Mouse (Mus musculus) monocyte, adult 59 days (primary cell): ENCODE results near the gene A030005L19Rik. TPM values are rescaled to one million over a fixed set of nuclear protein-coding genes. Genes with fewer than 3 reads are reported as not detected.

ENCODE experiments used
- total RNA-seq, 2 experiments: library from RNA; stranded (reverse); gene quantifications; one replicate each; pipeline ENCODE4 v1.2.4; 2023

Gene A030005L19Rik
- total RNA-seq = under 1 TPM in 1 of 2 experiments, not detected in 1; 0.63 TPM

GRCm38 (mm10) chr1:82913025-82913424 lies at the start of gene A030005L19Rik:
Gene A030005L19Rik (plus strand): TSS chr1:82913325.

GRCm38 (mm10) chr1:82924650-82925049 lies 11.5 kb downstream of the A030005L19Rik start, which contains the start of gene A030014E15Rik:
Gene A030014E15Rik (plus strand): TSS chr1:82924917.

GRCm38 (mm10) chr1:82931326-82931725 lies 18.2 kb downstream of the A030005L19Rik start, which contains the start of gene Gm6217:
Gene Gm6217 (minus strand): TSS chr1:82931399.

GRCm38 (mm10) chr1:82943295-82943694 lies 30.2 kb downstream of the A030005L19Rik start, which contains the start of gene A030003K21Rik:
Gene A030003K21Rik (minus strand): TSS chr1:82943388.

GRCm38 (mm10) chr1:82955913-82956312 lies 42.8 kb downstream of the A030005L19Rik start, which contains the start of gene Gm7544:
Gene Gm7544 (minus strand): TSS chr1:82956013.

GRCm38 (mm10) chr1:82959870-82960385 lies 46.8 kb downstream of the A030005L19Rik start, which contains the start of gene Gm47955:
Gene Gm47955 (plus strand): TSS chr1:82960286.

Other genes starting within 250 kb of the A030005L19Rik start
- gene Mff, start 188.4 kb upstream of the A030005L19Rik start, total RNA-seq = 10 to 100 TPM; 87.2 to 99.4 TPM
- gene Tm4sf20, start 144.9 kb upstream of the A030005L19Rik start, total RNA-seq = not detected
- not detected for gene Gm47791, start 142.1 kb upstream of the A030005L19Rik start, total RNA-seq
- gene Agfg1, start 73.8 kb upstream of the A030005L19Rik start, total RNA-seq = 10 to 100 TPM; 50.7 to 57.1 TPM
- not detected for gene A030014E15Rik, start 11.6 kb downstream of the A030005L19Rik start, total RNA-seq
- not detected for gene Gm6217, start 18.1 kb downstream of the A030005L19Rik start, total RNA-seq
- not detected for gene A030003K21Rik, start 30.1 kb downstream of the A030005L19Rik start, total RNA-seq
- gene Gm7544, start 42.7 kb downstream of the A030005L19Rik start, total RNA-seq = not detected
- not detected for gene Gm47955, start 47.0 kb downstream of the A030005L19Rik start, total RNA-seq
- not detected for gene Gm47959, start 87.2 kb downstream of the A030005L19Rik start, total RNA-seq
- gene Slc19a3, start 125.1 kb downstream of the A030005L19Rik start, total RNA-seq = not detected
- not detected for gene Krtap28-10, start 129.2 kb downstream of the A030005L19Rik start, total RNA-seq
- not detected for gene Gm47969, start 131.6 kb downstream of the A030005L19Rik start, total RNA-seq
- not detected for gene A030005K14Rik, start 146.1 kb downstream of the A030005L19Rik start, total RNA-seq
- gene Krtap28-13, start 147.6 kb downstream of the A030005L19Rik start, total RNA-seq = not detected
- not detected for gene Ccl20, start 203.4 kb downstream of the A030005L19Rik start, total RNA-seq
- gene Daw1, start 246.4 kb downstream of the A030005L19Rik start, total RNA-seq = not detected